Mouse (Mus musculus): Measurements from ENCODE around the gene Gm43191.
"Not testable (repeated sequence)": the region's sequence is repeated elsewhere in the genome, so short reads cannot be mapped to it uniquely, and the experiment has no call there.

Gene Gm43191

GRCm38 (mm10) chr3:116681160-116681559 lies at the start of gene Gm43191:
Gene Gm43191 (minus strand): TSS chr3:116681260.
- no peak for DNase-seq

- no peak for DNase-seq
Measured at GRCm38 (mm10) chr3:116729483-116730174, 48.6 kb upstream of the Gm43191 start.

GRCm38 (mm10) chr3:116726807-116727206 lies 45.7 kb upstream of the Gm43191 start:
- DNase-seq = no peak

- DNase-seq = no peak
Measured at GRCm38 (mm10) chr3:116723496-116724481, 42.7 kb upstream of the Gm43191 start.

- DNase-seq = no peak
Measured at GRCm38 (mm10) chr3:116722980-116723379, 41.9 kb upstream of the Gm43191 start.

- no peak for DNase-seq
Measured at GRCm38 (mm10) chr3:116718951-116719350, 37.9 kb upstream of the Gm43191 start.

- DNase-seq = no peak
Measured at GRCm38 (mm10) chr3:116713031-116713430, 32.0 kb upstream of the Gm43191 start.

- DNase-seq = no peak
Measured at GRCm38 (mm10) chr3:116712436-116712881, 31.4 kb upstream of the Gm43191 start, which contains the start of gene Slc35a3. Gene Slc35a3 (minus strand): TSS chr3:116712831.

GRCm38 (mm10) chr3:116711624-116712435 lies 30.8 kb upstream of the Gm43191 start:
- peak; percentile 36 to 42 for DNase-seq

- no peak for DNase-seq
Measured at GRCm38 (mm10) chr3:116710941-116711340, 29.9 kb upstream of the Gm43191 start.

- no peak for DNase-seq
Measured at GRCm38 (mm10) chr3:116705637-116706204, 24.7 kb upstream of the Gm43191 start.

GRCm38 (mm10) chr3:116703835-116704234 lies 22.8 kb upstream of the Gm43191 start:
- no peak for DNase-seq

- no peak for DNase-seq
Measured at GRCm38 (mm10) chr3:116702647-116703272, 21.7 kb upstream of the Gm43191 start.

- DNase-seq = no peak
Measured at GRCm38 (mm10) chr3:116701601-116702000, 20.5 kb upstream of the Gm43191 start.

GRCm38 (mm10) chr3:116698786-116699185 lies 17.7 kb upstream of the Gm43191 start:
- DNase-seq = no peak

- no peak for DNase-seq
Measured at GRCm38 (mm10) chr3:116695666-116695985, 14.6 kb upstream of the Gm43191 start.

GRCm38 (mm10) chr3:116694955-116695665 lies 14.1 kb upstream of the Gm43191 start:
- DNase-seq = no peak

GRCm38 (mm10) chr3:116694312-116694711 lies 13.3 kb upstream of the Gm43191 start:
- no peak for DNase-seq

- DNase-seq = not testable (repeated sequence)
Measured at GRCm38 (mm10) chr3:116664281-116664680, 16.8 kb downstream of the Gm43191 start.

- peak; percentile 97 for DNase-seq
Measured at GRCm38 (mm10) chr3:116662463-116662863, 18.6 kb downstream of the Gm43191 start, which contains the start of gene Mfsd14a. Gene Mfsd14a (minus strand): TSS chr3:116662677.

GRCm38 (mm10) chr3:116661870-116662414 lies 19.1 kb downstream of the Gm43191 start:
- DNase-seq = peak; percentile 22 to 32
